Mouse (Mus musculus) c-Kit-negative CD71-positive TER-119-positive erythroid progenitor cells, embryonic 14.5 days (primary cell): ENCODE data around the gene Tcea3.

ENCODE experiments used
- DNase-seq: peaks from one replicate; pipeline ENCODE4 v3.0.0-alpha.2; 2013; ENCODE audit warnings: low read depth, low spot score

The Tcea3 gene

GRCm38 (mm10) chr4:136239111-136239510, 8.4 kb upstream of the Tcea3 start:
- DNase-seq: no peak

DNA sequence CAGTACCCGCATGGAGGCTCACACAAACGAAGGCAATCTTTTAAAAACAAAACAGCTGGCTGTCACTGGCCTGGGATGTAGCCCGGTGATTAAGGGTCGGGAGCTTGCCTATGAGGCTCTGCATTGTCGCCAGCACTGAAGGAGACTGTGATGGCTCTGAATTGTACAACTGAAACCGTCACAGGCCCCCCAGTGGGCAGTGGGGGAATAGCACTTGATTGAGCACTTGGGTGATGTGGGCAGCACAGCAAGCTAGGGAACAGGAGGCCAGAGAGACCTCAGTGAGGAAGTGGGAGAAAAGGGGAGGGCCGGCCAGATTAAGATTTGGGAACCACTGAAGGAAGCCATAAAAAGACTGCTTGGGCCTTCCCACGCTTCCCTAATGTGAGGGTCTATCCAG, 7.9 kb upstream of the Tcea3 start:
- peak; percentile 50 for DNase-seq

- DNase-seq: no peak
Observed at GRCm38 (mm10) chr4:136240123-136240522, 7.4 kb upstream of the Tcea3 start.

DNA sequence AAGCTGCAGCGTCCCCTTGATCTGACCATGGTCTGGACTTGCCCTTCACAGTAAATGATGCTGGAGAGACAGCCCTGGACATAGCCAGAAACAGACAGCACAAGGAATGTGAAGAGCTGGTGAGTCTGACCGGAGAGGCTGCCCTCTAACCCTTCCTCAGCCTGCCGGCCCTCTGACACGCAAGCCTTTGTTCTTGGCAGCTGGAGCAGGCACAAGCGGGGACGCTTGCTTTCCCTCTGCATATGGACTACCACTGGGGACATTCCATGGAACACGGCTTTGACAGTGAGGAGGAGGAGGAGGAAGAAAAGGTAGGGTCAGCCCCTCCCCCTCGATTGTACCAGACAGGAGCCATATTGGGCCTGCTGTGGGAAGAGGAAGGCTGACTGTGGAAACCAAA, 6.6 kb upstream of the Tcea3 start:
- DNase-seq: no peak

- no peak for DNase-seq
Observed at GRCm38 (mm10) chr4:136242065-136242703, 5.3 kb upstream of the Tcea3 start.

DNA sequence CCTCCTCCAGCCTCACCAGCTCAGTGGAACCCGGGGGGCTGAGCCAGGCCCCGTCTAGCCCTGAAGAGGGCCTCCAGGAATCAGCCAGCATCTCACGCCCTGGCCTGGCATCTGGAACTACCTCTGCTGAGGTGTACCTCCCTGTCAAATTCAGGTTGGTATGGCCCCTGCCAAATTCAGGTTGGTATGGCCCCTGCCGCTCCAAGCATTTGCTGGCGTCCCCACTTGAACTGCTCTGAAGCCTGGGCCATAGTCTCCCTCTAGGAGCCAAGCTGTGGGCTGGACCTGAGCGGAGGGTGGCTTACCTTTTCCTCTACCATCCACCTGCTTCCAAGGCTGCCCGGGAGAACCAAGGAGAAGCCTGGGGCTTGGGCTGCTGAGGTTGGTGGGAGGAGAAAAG, 4.8 kb upstream of the Tcea3 start:
- no peak for DNase-seq

DNA sequence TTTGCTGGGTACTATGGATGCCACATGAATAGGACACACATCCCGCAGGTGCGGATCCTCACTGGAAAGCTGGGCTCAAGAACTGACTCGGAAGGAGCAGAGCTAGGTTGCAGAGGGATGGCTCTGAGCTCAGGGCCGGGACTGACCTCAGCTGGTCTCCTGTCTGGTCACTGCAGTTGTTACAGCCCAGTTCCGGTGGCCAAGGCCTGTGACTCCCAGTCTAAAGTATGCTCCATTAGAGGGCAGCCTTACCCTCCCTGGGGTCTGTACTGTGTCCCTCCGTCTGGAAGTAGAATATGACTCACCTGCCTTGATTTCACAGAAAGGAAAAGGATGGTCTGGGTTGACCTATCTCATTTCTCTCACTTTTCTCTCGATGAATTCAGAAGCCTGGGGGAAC, 3.3 kb upstream of the Tcea3 start:
- no peak for DNase-seq

DNA sequence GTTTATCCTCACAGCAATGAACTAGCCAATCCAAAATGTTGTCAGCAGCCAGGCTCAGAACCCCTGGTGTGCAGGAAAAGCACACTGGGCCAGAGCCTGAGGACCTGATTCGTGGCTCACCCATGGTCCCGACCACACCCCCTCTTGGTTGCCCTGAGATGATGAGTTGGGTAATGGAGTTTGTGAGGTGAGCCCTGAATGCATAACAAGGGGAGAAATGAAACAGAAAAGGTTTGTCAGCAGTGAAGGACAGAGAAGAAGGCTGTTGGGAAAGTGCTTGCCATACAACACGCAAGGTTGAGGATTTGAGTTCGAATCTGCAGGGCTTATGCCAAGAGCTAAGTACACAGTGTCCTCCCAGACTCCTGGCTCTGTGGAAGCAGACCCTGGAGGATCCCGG, 1.8 kb upstream of the Tcea3 start:
- no peak for DNase-seq

DNA sequence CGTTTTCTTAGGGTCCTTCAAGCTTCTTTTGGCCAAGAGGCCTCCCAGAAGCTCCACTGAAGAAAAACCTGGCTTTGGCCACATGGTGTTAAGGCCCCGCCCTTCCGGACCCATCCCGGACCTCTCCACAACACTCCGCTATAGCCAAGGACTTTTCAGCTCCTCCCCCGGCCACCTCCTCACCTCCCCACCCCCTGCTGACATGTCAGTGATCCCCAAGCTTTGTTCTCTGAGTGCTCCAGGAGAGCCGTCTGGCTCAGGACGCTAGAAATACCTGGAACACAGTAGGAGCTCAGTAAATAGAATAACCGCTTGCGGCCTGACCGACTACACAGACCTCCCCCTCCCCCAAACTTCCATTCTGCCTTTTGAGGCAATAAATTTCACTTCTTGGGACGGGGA, 960 bp upstream of the Tcea3 start:
- DNase-seq: no peak

GRCm38 (mm10) chr4:136247386-136247728, 172 bp upstream of the Tcea3 start:
- DNase-seq: no peak

GRCm38 (mm10) chr4:136248464-136249331, 1.2 kb downstream of the Tcea3 start:
- no peak for DNase-seq

- DNase-seq: no peak
Observed at GRCm38 (mm10) chr4:136249332-136249647, 1.8 kb downstream of the Tcea3 start.

DNA sequence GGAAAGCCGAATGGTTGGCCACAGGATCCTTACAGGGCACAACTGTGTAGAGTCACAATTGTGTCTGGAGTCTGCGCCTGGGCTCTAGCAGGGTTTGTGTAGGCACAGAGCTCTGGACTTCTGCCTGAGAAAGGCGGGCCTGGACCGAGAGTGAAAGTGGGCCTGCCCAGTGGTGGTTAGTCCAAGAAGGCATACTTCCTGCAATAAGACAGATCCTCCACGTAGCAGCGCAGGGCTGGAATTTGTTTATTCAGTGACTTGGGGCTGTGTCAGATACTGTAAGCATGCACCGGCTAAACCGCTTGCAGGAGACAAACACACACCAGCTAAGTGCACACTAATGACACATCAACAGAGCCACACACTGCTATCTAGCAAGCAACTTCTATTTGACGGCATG, 2.3 kb downstream of the Tcea3 start:
- no peak for DNase-seq

DNA sequence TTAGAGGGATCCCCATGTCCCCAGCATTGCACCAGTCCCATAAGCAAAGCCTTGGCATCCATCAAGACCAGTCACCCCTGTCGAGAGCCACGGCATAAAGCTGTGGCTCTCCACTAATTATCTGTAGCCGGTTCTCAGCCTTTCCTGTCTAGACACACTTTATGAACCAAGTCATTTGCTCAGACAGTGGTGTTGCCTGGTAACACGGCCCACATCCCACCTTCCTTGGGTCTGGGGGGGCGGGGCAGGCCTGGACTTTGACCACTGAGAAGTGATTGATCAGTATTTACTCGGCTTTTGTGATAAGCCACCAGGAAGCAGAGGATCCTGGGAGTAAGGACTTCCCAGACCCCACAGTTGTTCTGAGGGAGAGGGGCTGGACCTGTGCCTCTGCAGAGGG, 8.4 kb downstream of the Tcea3 start:
- no peak for DNase-seq

- DNase-seq: no peak
Observed at GRCm38 (mm10) chr4:136256696-136257095, 9.2 kb downstream of the Tcea3 start.

DNA sequence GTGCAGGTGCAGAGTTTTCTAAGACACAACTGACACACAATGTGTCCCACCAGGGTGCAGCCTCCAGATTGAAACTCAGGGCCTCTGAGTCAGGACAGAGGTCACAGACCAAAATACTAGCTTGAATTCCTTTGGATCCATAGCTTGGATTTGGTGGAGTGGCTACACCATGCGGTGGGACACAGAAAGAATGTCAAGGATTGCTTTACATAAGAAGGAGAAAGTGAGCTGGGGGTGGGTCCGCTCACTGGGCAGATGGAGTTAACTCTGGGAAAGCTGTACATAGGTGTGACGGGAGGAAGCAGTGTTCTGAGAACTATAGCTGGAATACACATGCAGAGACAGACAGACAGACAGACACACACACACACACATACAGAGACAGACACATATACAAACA, 12.4 kb downstream of the Tcea3 start:
- DNase-seq: no peak

DNA sequence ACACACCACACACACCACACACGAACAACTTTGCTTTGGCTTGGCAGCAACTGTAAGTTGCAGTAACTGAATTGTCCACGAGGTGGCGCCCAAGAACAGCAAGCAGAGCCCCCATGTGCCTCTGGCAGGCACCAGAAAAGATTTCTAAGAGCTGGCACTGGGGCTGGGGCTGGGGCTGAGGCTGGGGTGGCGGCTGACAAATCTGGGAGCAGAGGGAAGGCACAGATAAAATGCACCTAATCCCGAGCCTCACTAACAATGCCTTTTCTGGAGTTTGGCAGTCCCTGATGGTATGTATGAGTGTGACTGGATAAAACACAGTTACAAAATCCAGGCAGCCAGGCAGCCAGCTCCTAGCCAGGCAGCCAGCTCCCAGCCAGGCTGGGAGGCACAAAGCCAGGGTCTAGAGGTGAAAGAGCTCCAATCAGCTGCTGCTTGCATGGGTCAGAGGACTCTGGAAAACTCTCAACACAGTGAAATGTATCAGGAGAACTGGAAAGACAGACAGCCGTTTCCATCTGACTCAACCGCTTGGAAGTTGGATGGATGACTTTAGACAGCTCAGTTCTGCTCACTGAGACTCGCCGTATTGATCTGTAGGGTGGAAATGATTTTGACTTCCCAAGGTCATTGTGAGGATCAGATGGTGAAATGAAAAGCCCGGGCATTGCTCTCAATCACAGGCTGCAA, 13.1 kb downstream of the Tcea3 start:
- peak; percentile 52 for DNase-seq

DNA sequence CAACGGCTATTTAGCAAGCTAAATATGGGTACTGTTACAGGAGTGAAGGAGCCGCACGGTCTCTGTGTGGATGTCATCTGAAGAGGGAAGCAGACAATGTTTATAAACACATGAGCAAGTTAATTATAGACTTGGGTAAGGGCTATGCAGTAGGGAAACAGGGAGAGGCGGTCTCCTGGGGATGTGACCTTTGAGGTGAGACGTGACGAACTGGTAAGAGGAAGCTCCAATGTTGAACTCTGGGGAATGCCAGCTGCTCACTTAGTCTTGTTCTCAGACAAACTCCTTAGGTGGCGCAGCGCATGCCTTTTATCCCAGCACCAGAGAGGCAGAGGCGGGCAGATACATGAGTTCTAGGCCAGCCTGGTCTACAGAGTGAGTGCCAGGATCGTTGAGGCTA, 14.4 kb downstream of the Tcea3 start:
- no peak for DNase-seq

- DNase-seq: no peak
Observed at GRCm38 (mm10) chr4:136263555-136263954, 16.0 kb downstream of the Tcea3 start.

- DNase-seq: no peak
Observed at GRCm38 (mm10) chr4:136266716-136267343, 19.3 kb downstream of the Tcea3 start.

DNA sequence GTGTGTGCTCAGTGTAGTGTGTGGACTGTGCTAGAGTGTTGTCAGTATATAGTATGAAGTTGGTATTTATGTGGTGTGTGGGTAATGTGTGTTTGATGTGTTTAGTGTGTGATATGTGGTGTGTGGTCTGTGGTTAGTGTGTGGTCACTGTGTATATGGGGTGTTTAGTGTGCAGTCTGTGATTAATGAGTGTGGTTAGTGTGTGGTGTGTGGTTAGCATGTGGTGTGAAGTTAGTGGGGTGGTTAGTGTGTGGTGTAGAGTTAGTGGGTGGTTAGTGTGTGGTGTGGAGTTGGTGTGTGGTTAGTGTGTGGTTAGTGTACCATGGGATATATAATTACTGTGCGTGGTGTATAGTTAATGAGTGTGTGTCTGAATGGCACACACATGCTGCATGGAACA, 21.4 kb downstream of the Tcea3 start:
- no peak for DNase-seq

- no peak for DNase-seq
Observed at GRCm38 (mm10) chr4:136270648-136271047, 23.1 kb downstream of the Tcea3 start.

DNA sequence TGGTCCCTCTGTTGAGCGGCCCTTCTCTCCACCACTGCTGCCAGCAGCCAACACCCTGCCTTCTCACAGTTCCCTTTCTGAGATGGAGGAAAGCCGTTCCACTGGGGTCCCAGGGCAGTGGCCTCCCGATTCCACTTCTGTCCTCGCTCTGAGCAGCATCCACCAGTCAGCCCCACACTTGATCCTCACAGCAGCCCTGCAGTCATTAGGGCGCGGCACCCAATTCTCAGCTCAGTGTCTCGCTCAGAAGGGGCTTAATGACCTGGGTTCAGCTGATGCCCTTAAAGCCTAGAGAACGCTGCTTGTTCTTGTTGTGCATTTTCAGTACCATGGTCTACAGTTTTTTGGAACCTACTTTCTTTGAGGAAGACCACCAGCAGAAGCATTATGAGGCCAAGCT, 33.6 kb downstream of the Tcea3 start:
- no peak for DNase-seq
